Mouse (Mus musculus) liver, embryonic 11.5 days (tissue): ENCODE measurements around the gene Isyna1. TPM values are rescaled to one million over a fixed set of nuclear protein-coding genes. Genes with fewer than 3 reads are reported as not detected.
A peak's percentile ranks its signal among the peaks of the same experiment; 100 is the strongest.

Experiments
- ATAC-seq: fragments of 200-750 bp; cut with Nextera tagmentation; replicated peaks from 2 replicates; pipeline ENCODE4 v1.8.0; 2017; ENCODE audit warnings: moderate number of reproducible peaks, mild to moderate bottlenecking, moderate TSS enrichment, moderate library complexity; ENCODE audit not compliant: low FRiP score
- DNase-seq: peaks from one replicate; pipeline ENCODE4 v3.0.0-alpha.2; 2017; ENCODE audit warnings: low spot score
- H3K27ac ChIP-seq: fragments of 300-500 bp; sonication (generic); 2 replicates; pipeline ENCODE4 v1.5.1; 2014; ENCODE audit warnings: mild to moderate bottlenecking, low read depth, low read length, control low read depth
- H3K27me3 ChIP-seq: fragments of 300-500 bp; sonication (generic); replicated peaks from 2 replicates; pipeline ENCODE4 v1.6.1; 2014; ENCODE audit warnings: low read length, mixed read lengths; ENCODE audit not compliant: control insufficient read depth, insufficient read depth
- H3K36me3 ChIP-seq: fragments of 300-500 bp; sonication (generic); 2 replicates; pipeline ENCODE4 v1.6.1; 2014; ENCODE audit warnings: mild to moderate bottlenecking, low read length, moderate library complexity, mixed read lengths; ENCODE audit not compliant: control insufficient read depth, insufficient read depth
- H3K4me1 ChIP-seq: fragments of 300-500 bp; sonication (generic); replicated peaks from 2 replicates; pipeline ENCODE4 v1.6.1; 2014; ENCODE audit warnings: low read length, mixed read lengths; ENCODE audit not compliant: control insufficient read depth, insufficient read depth
- H3K4me2 ChIP-seq: fragments of 300-500 bp; sonication (generic); 2 replicates; pipeline ENCODE4 v1.6.1; 2014; ENCODE audit warnings: mild to moderate bottlenecking, control low read depth, moderate library complexity
- H3K4me3 ChIP-seq: fragments of 300-500 bp; sonication (generic); 2 replicates; pipeline ENCODE4 v1.5.1; 2014; ENCODE audit warnings: low read depth, low read length, control low read depth
- H3K9ac ChIP-seq: fragments of 300-500 bp; sonication (generic); 2 replicates; pipeline ENCODE4 v1.6.1; 2014; ENCODE audit warnings: low read depth, low read length, control low read depth
- H3K9me3 ChIP-seq: fragments of 300-500 bp; sonication (generic); 2 replicates; pipeline ENCODE4 v1.6.1; 2016; ENCODE audit warnings: low read length, inconsistent platforms, mixed read lengths; ENCODE audit not compliant: control insufficient read depth
- WGBS: fragments of 180-500 bp; shearing (Covaris S2); extraction: QIAGEN DNeasy Blood & Tissue Kit; methylation state at CpG from one replicate; pipeline ENCODE4 v1.1.7; 2014; 5-methylcytosine and 5-hydroxymethylcytosine counted together
- polyA plus RNA-seq: library from polyadenylated mRNA; unstranded; fragments of >200 nt; fragmentation: Nextera tagmentation; extraction: Ambion mirVana; gene quantifications from 2 replicates; pipeline ENCODE4 v1.2.1, GENCODE M21; 2014

Gene Isyna1
- polyA plus RNA-seq, 1 experiment from 2014 or later = 177 TPM

GRCm38 (mm10) chr8:70602139-70602811 lies 8.1 kb downstream of the Isyna1 start:
- Histone ChIP-seq H3K9ac (no peak overlapping the region), H3K27ac (peak overlapping the region; percentile 49; the same call in 1 of the 2 replicates), H3K4me1 (peaks cover 60% of the 10 kb centered on the region), H3K9me3 (peaks cover 3% of the 10 kb centered on the region; the same call in 1 of the 2 replicates), H3K4me3 (no peak overlapping the region; the same call in 1 of the 2 replicates), H3K4me2 (no peak overlapping the region; the same call in 1 of the 2 replicates), H3K36me3 (peaks cover 32% of the 10 kb centered on the region), H3K27me3 (no peaks in the 10 kb centered on the region)
- DNase-seq = no peak
- no peak for ATAC-seq
- WGBS = 86% methylated on average over 13 of the region's 13 CpGs

DNA sequence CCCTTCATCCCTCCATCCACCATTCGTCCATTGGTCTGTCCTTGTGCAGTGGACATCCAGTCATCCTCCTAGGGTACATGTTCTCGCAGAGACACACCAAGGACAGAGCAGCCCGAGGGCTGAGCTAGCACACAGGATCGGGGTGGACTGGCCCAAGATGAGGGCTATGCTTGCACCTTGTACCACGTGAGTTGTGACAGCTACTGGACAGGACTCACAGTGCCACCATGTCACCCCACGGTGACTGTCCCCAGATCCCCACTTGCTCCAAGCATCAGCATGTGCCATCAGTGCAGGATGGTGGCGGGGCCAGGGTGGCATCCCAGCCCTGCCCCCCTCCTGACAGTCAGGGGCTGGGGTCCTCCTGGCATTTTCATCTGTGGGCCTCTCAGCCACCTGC lies 10.4 kb downstream of the Isyna1 start:
- Histone ChIP-seq H3K9ac (no peak overlapping the region), H3K9me3 (peaks cover 3% of the 10 kb centered on the region; the same call in 1 of the 2 replicates), H3K4me1 (peaks cover 50% of the 10 kb centered on the region), H3K36me3 (peaks cover 18% of the 10 kb centered on the region), H3K4me3 (no peak overlapping the region), H3K27me3 (no peaks in the 10 kb centered on the region), H3K27ac (no peak overlapping the region), H3K4me2 (no peak overlapping the region)
- WGBS = 90% methylated on average over 7 of the region's 7 CpGs
- no peak for ATAC-seq
- no peak for DNase-seq

GRCm38 (mm10) chr8:70605871-70606779 lies 12.0 kb downstream of the Isyna1 start:
- H3K36me3 ChIP-seq = peaks cover 18% of the 10 kb centered on the region
- ATAC-seq = no peak
- peak overlapping the region; percentile 92 for H3K4me3 ChIP-seq
- H3K27ac ChIP-seq = peak overlapping the region; percentile 99; the same call in 1 of the 2 replicates
- no peaks in the 10 kb centered on the region for H3K27me3 ChIP-seq
- H3K9ac ChIP-seq = no peak overlapping the region
- peaks cover 3% of the 10 kb centered on the region; the same call in 1 of the 2 replicates for H3K9me3 ChIP-seq
- H3K4me2 ChIP-seq = peak overlapping the region; percentile 100
- peaks cover 44% of the 10 kb centered on the region for H3K4me1 ChIP-seq
- DNase-seq = no peak
- WGBS = 78% methylated on average over 9 of the region's 9 CpGs

GRCm38 (mm10) chr8:70606780-70607602 lies 12.8 kb downstream of the Isyna1 start:
- no peak for DNase-seq
- Histone ChIP-seq H3K4me2 (peak overlapping the region; percentile 100), H3K9me3 (peaks cover under 1% of the 10 kb centered on the region; the same call in 1 of the 2 replicates), H3K27ac (peak overlapping the region; percentile 99; the same call in 1 of the 2 replicates), H3K36me3 (peaks cover 13% of the 10 kb centered on the region), H3K4me1 (peaks cover 41% of the 10 kb centered on the region), H3K27me3 (no peaks in the 10 kb centered on the region), H3K4me3 (peak overlapping the region; percentile 92), H3K9ac (peak overlapping the region; percentile 98)
- ATAC-seq = no peak
- WGBS = 51% methylated on average over 18 of the region's 18 CpGs

GRCm38 (mm10) chr8:70607603-70607897 lies 13.4 kb downstream of the Isyna1 start:
- peak overlapping the region; percentile 92 for H3K4me3 ChIP-seq
- H3K4me1 ChIP-seq = peaks cover 36% of the 10 kb centered on the region
- DNase-seq = no peak
- H3K36me3 ChIP-seq = peaks cover 7% of the 10 kb centered on the region
- H3K4me2 ChIP-seq = peak overlapping the region; percentile 100
- 18% methylated on average over 6 of the region's 6 CpGs for WGBS
- H3K27me3 ChIP-seq = no peaks in the 10 kb centered on the region
- H3K9ac ChIP-seq = peak overlapping the region; percentile 98
- H3K9me3 ChIP-seq = no peaks in the 10 kb centered on the region
- ATAC-seq = no peak
- peak overlapping the region; percentile 99 for H3K27ac ChIP-seq

DNA sequence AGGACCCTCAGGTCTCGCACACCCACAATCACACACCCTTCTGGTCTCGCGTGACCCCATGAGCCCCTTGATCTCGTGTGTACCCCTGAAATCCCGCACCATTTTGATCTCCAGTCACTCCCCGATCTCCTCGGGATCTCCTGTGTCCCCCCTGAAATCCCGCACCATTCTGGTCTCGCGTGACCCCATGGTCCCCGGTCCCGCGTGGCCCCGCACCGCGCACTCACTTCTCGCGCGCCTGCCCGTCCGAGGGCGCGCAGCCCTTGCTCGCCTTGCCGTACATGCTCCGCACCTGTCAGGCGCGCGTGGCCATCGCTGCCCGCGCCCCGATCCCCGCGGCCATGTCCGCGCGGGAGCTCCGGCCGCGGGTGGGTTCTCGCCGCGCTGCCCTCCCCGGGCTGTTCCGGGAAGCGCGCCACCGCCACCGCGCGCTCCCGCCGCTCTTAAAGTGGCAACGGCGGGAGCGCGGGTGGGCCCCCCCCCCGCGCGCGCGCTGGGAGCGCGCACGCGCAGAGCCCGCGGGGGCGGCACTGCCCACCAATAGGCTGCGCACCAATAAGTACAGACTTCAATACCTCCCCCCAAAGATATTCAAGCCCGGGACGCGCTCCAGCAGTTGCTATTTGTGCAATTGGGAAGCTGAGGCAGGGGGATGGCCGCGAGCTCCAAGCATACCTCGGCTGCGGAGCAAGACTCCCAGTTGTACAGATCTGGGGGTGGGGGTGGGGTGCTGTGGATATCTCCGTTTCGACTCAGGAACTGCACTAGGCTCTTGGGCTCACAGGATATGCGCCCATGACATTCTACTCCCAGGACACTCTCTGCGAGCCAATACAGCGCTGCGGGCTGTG lies 13.9 kb downstream of the Isyna1 start:
- DNase-seq (peak; percentile 80), ATAC-seq (peak; percentile 27)
- Histone ChIP-seq H3K27me3 (no peaks in the 10 kb centered on the region), H3K4me2 (peak overlapping the region; percentile 100), H3K36me3 (0 out of 2 replicates have a peak, but pooled peaks cover 3% of the 10 kb centered on the region), H3K27ac (peak overlapping the region; percentile 99), H3K9ac (peak overlapping the region; percentile 98), H3K4me1 (peaks cover 36% of the 10 kb centered on the region), H3K4me3 (peak overlapping the region; percentile 92), H3K9me3 (no peaks in the 10 kb centered on the region)
- WGBS = under 1% methylated on average over 84 of the region's 84 CpGs

DNA sequence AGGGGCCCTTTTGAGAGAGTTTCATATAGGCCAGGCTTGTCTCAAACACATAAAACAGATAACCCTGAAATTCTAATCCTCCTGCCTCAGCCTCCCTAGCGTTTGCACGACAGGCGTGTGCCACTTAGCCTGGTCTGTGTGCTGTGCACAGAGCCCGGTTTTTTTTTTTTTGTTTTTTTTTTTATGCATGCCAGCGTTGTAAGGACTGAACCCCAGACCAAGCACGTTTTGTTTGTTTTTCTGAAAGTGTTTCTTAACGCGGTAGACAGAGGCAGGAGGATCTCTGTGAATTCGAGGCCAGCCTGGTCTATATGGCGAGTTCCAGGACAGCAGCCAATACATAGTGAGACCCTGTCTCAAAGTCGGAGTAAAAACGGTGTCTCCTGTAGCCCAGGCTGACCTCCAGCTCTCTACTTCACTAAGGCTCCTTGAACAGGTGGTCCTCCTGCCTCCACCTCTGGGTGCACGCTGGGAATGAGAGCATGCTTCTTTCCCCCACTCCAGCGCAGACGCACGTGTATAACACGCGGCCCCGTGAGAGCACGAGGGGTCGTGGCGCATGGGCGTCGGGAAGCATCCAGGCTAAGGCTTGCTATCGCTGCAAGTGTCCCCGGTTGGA lies 14.7 kb downstream of the Isyna1 start, which contains the start of gene Ssbp4:
TSS of gene Ssbp4 (minus strand) at position 124 of the 619 bp plus-strand sequence.
- no peak for DNase-seq
- no peak for ATAC-seq
- H3K9me3 ChIP-seq = no peaks in the 10 kb centered on the region
- peak within 1 kb of the TSS; percentile 98 for H3K9ac ChIP-seq
- no peaks in the 10 kb centered on the region for H3K27me3 ChIP-seq
- H3K4me3 ChIP-seq = peak within 1 kb of the TSS; percentile 92
- H3K36me3 ChIP-seq = 0 out of 2 replicates have a peak, but pooled peaks cover 2% of the 10 kb centered on the region
- peaks cover 36% of the 10 kb centered on the region for H3K4me1 ChIP-seq
- peak within 1 kb of the TSS; percentile 100 for H3K4me2 ChIP-seq
- peak within 1 kb of the TSS; percentile 99 for H3K27ac ChIP-seq
- 4% methylated on average over 26 of the region's 26 CpGs for WGBS
